Mouse (Mus musculus) right cerebral cortex, postnatal 4 days (tissue): ENCODE results near the gene Kcnk3.

ENCODE experiments used
- DNase-seq: peaks from one replicate; pipeline ENCODE4 v3.0.0-alpha.2; 2022

The Kcnk3 gene

GRCm38 (mm10) chr5:30588301-30588968 lies 465 bp downstream of the Kcnk3 start:
- DNase-seq: peak; percentile 58

DNA sequence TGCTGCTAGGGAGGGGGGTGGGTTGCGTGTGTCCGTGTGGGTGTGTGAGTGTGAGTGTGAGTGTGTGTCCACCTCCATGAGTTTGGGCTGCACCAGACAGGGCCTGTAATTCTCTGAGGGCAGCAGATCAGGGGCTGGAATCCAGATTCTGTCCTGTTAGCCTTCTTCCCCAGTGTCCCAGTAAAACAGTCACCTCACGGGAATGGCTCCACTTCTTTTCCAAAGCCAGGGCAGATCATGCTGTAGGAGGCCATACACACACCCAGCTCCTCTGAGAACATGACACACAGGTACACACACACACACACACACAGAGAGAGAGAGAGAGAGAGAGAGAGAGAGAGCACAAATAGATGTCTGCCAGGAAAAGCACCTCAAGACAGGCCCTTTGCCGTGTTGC lies 1.1 kb downstream of the Kcnk3 start:
- no peak for DNase-seq

GRCm38 (mm10) chr5:30589546-30589945 lies 1.6 kb downstream of the Kcnk3 start:
- DNase-seq: no peak

GRCm38 (mm10) chr5:30590231-30590630 lies 2.3 kb downstream of the Kcnk3 start:
- DNase-seq: no peak

GRCm38 (mm10) chr5:30591205-30591731 lies 3.3 kb downstream of the Kcnk3 start:
- DNase-seq: no peak

DNA sequence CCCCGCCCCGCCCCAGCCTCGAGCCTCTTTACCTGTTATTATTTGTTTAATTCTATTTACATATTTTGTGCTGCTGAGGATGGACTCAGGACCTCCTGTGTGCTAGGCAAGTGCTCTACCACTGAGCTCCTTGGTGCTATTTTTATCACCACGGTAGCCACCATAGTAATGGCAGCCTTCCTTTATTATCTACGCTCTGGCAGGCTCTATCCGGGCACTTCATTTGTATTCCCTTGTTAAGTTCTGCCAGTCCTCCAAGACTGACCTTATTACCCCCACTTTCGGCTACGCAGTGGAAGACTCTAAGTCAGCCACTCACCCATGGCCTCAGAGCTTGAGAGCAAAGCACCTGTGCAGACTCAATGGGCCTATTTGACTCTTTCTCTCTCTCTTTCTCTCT lies 3.8 kb downstream of the Kcnk3 start:
- no peak for DNase-seq

GRCm38 (mm10) chr5:30592279-30592980 lies 4.5 kb downstream of the Kcnk3 start:
- DNase-seq: no peak

DNA sequence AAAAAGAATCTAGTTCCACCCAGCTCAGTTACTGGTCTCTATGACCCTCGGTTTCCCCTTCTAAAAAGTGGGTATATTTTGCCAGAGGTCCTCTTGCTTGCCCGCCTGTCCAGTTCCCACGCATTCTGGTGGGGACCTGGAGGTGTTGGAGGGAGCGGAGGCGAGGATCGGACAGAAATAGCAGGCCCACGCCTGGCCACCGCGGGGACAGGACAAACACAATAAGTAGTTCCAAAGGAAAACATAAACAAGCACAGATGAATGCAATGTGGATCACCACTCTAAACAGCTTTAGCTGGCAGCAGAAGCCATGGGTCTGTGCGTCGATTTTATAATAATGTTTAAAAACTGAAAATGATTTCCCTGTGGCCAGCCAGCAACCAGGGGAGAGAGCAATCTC lies 5.4 kb downstream of the Kcnk3 start:
- no peak for DNase-seq

DNA sequence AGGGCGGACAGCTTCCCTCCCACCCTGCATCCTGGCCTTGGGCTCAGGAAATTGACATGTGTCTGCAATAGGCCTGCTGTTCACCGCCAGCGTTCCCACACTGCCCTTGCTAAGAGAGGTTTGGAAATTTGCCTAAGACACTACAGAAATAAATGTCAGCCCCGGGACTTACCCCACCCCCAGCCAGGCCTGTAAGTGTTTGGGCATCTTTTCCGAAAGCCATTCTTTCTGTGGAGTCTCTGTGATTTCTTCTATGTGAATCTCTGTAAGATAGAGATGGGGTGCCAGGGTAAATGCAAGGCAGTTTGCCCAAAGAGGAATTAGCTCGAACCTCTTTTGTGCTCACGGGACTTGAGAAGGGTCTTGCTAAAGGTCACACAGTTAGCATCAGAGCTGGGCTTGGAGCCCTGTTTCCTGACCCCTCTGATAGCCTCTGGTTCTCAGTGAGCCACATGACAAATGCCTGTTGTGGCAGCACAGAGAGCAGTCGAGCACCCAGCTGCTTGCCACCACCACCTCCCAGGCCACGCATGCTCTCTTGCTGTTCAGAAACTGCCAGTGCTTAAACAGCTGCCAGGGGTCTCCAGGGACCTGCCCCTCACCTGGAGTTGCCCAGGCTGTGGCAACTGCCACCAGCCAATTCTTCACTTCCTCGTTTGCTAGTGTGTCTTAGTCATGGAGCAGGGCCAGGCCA lies 6.0 kb downstream of the Kcnk3 start:
- no peak for DNase-seq

DNA sequence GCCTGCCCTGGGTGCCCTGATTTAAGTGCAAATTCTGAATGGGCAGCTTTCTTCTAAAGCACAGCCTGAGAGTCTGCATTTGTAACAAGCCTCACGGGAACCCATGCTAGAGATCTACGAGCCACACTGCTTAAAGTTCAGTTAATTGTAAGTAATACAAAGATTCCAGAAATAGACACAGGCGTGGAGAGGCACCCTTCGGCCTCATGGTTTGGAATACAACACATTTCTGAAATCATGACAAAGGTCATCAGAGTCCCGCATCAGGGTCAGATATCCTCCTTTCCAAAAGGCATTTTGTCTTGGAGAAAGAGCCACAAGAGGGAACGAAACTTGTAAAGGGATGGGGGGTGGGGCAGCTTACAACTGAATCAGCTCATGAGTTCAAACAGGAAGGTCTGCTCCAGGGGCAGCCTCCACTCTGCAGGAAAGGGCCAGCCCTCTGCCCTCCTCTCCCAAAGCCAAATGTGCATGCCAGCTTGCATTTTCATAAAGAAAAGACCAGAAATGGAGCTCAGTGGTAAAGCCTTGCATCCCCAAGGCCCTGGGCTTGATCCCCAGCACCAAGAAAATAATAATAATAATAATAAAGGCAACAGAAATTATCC lies 7.1 kb downstream of the Kcnk3 start:
- no peak for DNase-seq

DNA sequence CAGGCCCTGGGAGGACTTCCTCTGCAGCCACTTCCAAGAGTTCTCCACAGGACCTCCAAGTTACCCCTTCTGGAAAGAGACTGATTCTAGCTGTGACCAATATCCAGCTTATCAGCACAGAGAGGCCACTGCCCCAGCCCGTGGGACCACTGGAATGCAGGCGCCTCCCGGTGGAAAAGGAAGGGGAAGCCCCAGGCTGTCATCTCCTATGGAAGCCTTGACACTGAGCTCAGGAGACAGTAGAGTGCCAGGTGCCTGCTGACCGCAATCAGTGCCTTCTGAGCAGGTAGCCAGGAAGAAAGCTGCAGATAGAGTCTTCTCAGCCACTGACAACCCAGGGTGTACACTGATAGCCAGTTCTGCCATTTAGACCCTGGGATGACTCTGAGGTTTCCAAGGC lies 13.4 kb downstream of the Kcnk3 start:
- no peak for DNase-seq

- DNase-seq: no peak
Observed at GRCm38 (mm10) chr5:30603255-30603654, 15.3 kb downstream of the Kcnk3 start.

- no peak for DNase-seq
Observed at GRCm38 (mm10) chr5:30603926-30604325, 16.0 kb downstream of the Kcnk3 start.

GRCm38 (mm10) chr5:30604769-30605188 lies 16.8 kb downstream of the Kcnk3 start:
- DNase-seq: no peak

DNA sequence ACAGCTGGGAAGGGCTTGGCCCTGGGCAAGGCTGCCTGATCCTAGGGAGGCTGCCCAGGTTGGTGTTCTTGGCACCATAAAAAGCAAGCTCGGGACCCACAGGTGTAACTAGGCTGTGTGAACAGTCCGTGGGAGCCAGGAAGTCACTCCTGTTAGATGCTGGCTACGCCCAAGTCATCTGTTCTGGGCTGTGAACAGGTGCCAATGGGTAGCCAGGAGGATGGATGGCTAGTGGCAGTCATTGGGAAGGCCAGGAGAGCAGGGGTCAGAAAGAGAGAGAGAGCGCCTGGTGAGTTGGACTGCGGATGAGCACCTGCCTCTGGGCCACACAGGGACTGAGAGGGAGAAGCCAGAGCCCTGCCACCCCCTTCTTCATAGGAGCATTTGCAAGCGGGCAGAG lies 17.7 kb downstream of the Kcnk3 start:
- DNase-seq: no peak

GRCm38 (mm10) chr5:30606424-30607073 lies 18.6 kb downstream of the Kcnk3 start:
- peak; percentile 88 for DNase-seq

DNA sequence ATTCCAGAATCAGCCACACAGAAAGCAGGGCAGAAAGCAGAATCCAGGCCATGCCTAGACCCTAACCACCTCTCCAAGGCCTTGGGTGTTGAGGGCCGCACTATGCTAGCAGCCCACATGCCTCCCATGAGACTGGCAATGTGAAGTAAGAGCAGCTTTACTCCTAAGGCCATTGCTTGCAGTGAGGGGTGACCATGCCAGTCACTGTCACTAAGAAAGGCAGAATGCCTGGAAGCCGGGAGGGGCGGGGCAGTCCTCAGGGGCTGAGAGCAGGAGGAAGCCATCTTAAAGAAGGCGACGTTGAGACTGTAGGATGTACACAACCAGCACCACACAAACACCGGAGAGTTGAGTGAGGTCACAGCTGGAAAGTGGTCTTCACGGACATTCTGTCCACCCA lies 21.1 kb downstream of the Kcnk3 start:
- no peak for DNase-seq

GRCm38 (mm10) chr5:30609918-30610645 lies 22.1 kb downstream of the Kcnk3 start:
- DNase-seq: no peak

DNA sequence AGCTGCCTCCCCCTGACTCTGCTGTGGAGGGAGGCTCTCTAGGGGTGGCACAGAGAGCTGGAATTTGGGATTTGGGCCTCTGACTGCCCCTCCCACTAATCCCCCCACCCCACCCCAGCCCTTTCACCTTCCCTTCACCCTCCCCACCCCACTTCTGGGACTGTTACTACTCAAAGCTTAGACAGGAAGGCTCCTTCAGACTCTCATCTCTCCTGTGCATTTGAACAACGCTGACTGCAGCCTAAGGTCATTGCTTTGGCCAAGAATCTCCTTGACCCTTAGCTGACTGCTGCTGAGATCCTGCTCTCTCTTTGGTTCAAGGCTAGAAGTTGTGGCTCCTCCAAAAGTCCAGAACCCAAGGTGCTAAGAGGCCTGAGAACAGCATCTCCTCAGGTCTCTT lies 23.1 kb downstream of the Kcnk3 start:
- no peak for DNase-seq

DNA sequence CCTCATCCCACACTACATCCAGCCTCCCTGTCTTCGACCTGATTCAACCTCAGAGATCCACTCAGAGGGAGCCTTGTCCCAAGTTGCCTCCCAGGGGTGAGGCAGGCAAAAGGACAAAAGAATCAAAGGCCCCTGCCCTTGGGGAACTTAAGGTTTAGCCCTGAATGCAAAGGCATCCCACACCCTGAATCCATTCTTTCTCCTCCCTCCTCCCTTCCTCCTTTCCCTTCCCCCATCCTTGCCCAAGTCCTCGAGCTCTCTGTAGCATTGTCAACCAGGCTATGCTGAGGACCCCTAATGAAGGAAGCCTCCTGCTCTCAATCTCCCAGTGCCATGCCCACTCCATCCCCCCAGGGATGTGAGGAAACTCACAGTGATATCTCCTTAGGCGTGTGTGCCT lies 23.7 kb downstream of the Kcnk3 start:
- DNase-seq: no peak

DNA sequence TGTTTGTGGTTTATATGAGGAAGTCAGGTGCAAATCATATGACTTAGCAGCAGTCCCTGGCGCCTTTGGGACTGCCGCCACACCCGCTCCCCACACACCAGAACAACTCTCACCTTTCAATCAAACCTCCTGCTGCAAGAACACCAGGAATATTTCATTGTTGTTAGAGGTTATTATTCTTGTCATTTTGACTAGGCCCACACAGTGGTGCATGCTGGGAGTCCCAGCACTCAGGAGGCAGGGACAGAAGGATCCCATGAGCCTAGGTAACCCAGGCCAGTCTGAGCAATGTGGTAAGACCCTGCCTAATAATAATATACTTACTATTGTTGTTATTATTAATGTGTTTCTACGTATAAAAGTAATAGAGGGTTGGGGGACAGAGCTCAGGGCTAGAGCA lies 24.6 kb downstream of the Kcnk3 start:
- no peak for DNase-seq

DNA sequence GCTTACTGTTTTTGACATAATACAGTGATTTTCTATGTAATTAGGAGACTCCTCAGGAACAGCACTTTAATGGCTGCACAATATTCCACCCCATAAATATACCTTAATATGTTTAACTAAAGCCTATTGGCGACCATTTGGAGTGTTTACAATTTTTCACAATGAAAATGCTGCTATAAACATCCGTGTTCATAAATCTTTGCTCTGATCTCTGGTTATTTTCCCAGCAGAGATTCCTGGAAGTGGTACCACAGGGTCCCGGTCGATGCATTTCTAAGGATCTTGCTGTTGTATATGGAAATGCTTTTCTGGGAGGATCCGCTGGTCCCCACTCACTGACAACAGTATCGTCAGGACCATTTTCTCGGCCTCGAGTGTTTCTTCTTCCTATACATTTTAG lies 25.3 kb downstream of the Kcnk3 start:
- no peak for DNase-seq
